Mouse (Mus musculus) intestine, postnatal 0 days (tissue): Measurements from ENCODE around the gene Zfp523. TPM values are rescaled to one million over a fixed set of nuclear protein-coding genes. Genes with fewer than 3 reads are reported as not detected.

Source experiments
- ATAC-seq: fragments of 200-750 bp; cut with Nextera tagmentation; 2 replicates; pipeline ENCODE4 v1.8.0; 2017; ENCODE audit warnings: mild to moderate bottlenecking, moderate TSS enrichment, moderate library complexity
- H3K27ac ChIP-seq: fragments of 300-500 bp; sonication (generic); 2 replicates; pipeline ENCODE4 v1.5.1; 2014; ENCODE audit warnings: mild to moderate bottlenecking, low read depth, low read length, moderate library complexity
- H3K27me3 ChIP-seq: fragments of 300-500 bp; sonication (generic); replicated peaks from 2 replicates; pipeline ENCODE4 v1.6.1; 2014; ENCODE audit warnings: low read length, mixed read lengths; ENCODE audit not compliant: control insufficient read depth, insufficient read depth
- H3K36me3 ChIP-seq: fragments of 300-500 bp; sonication (generic); 2 replicates; pipeline ENCODE4 v1.6.1; 2014; ENCODE audit warnings: mild to moderate bottlenecking, moderate library complexity; ENCODE audit not compliant: control insufficient read depth, insufficient read depth
- H3K4me1 ChIP-seq: fragments of 300-500 bp; sonication (generic); replicated peaks from 2 replicates; pipeline ENCODE4 v1.6.1; 2014; ENCODE audit warnings: antibody characterized with exemption, low read length, mixed read lengths; ENCODE audit not compliant: control insufficient read depth, insufficient read depth
- H3K4me2 ChIP-seq: fragments of 300-500 bp; sonication (generic); replicated peaks from 2 replicates; pipeline ENCODE4 v1.6.1; 2014; ENCODE audit warnings: low read depth, mild to moderate bottlenecking, moderate library complexity
- H3K4me3 ChIP-seq: fragments of 300-500 bp; sonication (generic); 2 replicates; pipeline ENCODE4 v1.5.1; 2014; ENCODE audit warnings: low read depth, low read length
- H3K9ac ChIP-seq: fragments of 300-500 bp; sonication (generic); 2 replicates; pipeline ENCODE4 v1.6.1; 2014; ENCODE audit warnings: mild to moderate bottlenecking, low read depth, low read length
- H3K9me3 ChIP-seq: fragments of 300-500 bp; sonication (generic); 2 replicates; pipeline ENCODE4 v1.6.1; 2016; ENCODE audit warnings: mixed run types; ENCODE audit not compliant: control insufficient read depth
- CTCF ChIP-seq: sonication (generic); IDR thresholded peaks from 2 replicates; pipeline ENCODE4 v1.5.1; 2016; ENCODE audit warnings: low read depth, mild to moderate bottlenecking, control low read depth, antibody characterized with exemption, moderate library complexity
- WGBS: fragments of 180-500 bp; shearing (Covaris S2); extraction: QIAGEN DNeasy Blood & Tissue Kit; methylation state at CpG from one replicate; pipeline ENCODE4 v1.1.7; 2014; 5-methylcytosine and 5-hydroxymethylcytosine counted together
- polyA plus RNA-seq: library from polyadenylated mRNA; unstranded; fragments of >200 nt; fragmentation: Nextera tagmentation; extraction: Ambion mirVana; gene quantifications from 2 replicates; pipeline ENCODE4 v1.2.1, GENCODE M21; 2015

The Zfp523 gene
- polyA plus RNA-seq, 1 experiment from 2014 or later: 11.6 TPM

DNA sequence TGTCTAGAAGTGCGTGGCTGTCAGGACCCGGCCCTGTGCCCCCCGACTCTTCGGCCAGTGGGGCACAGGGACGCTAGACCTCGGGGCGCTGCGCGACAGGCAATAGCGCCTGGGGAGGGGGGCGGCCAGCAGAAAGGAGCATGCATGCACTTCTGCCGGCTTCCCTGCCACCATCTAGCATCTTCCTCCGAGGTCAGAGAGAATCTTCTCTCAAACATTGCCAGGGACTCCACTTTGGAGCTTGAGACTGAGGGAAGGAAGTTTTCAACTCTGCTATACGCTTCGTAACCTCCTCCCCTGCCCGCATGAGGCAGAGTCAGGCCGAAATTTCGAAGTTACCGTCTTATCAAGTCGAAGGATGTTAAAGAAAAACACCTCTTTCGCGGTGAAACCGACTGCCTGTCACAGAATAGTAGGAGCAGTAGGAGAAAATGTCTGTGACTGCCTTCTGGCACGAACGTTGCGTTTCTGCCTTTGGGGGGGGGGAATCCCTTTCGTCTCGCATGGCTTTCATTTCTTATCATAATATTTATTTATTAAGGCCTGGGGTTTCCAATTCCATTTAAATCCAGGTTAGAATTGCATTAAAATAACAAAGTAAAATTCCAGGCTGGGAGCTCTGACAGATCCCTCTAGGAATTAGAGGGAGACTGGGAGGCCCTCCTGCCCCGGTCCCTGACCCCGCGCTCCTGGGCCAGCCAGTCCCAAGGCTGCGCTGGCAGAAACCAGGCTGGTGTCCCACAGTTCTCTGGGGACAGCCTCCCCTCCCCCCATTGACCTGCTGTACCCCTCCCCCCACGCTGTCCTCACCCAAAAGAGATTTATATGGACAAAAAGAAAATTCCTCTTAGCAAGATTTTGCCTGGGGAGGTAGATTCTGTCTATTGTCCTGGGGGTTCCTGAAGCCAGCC is 34.0 kb upstream of the Zfp523 start:
- WGBS: 5% methylated on average over 33 of the region's 33 CpGs
- H3K9ac ChIP-seq: peak overlapping the region; percentile 12; the same call in 1 of the 2 replicates

DNA sequence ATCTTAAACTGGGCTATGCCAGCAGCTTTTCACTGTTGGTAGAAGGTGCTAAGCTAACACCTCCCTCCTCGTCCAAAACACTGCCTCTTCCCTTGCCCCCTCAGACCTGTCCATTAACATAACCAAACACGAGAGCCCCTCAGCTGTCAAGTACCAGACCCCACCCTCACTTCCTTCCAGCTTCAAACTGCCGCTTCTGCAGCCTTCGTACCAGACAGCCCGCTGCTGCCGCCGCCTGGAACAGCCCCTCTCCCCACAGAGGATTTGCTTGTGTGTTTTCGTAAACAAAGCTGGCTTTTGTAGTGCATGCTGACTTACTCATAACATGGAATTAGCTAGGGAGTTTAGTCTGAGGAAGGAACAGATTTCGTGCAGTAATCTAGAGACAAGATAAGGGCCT is 33.2 kb upstream of the Zfp523 start:
- H3K4me1 ChIP-seq: no peaks in the 10 kb centered on the region; the same call in 1 of the 2 replicates
- H3K4me2 ChIP-seq: no peak overlapping the region
- WGBS: 11% methylated on average over 9 of the region's 9 CpGs
- no peak overlapping the region for H3K4me3 ChIP-seq
- no peak for TF ChIP-seq CTCF
- peaks cover 47% of the 10 kb centered on the region for H3K27me3 ChIP-seq
- H3K9ac ChIP-seq: no peak overlapping the region
- no peaks in the 10 kb centered on the region for H3K36me3 ChIP-seq
- ATAC-seq: no peak
- no peak overlapping the region for H3K27ac ChIP-seq
- H3K9me3 ChIP-seq: no peaks in the 10 kb centered on the region

More for the DNA sequence above, 34.0 kb upstream of the Zfp523 start:
- no peak for ATAC-seq
- H3K4me2 ChIP-seq: peak overlapping the region; percentile 98
- H3K27ac ChIP-seq: no peak overlapping the region
- H3K27me3 ChIP-seq: peaks cover 47% of the 10 kb centered on the region
- H3K36me3 ChIP-seq: no peaks in the 10 kb centered on the region
- H3K9me3 ChIP-seq: no peaks in the 10 kb centered on the region
- no peak for TF ChIP-seq CTCF
- peak overlapping the region; percentile 62 for H3K4me3 ChIP-seq
- H3K4me1 ChIP-seq: no peaks in the 10 kb centered on the region; the same call in 1 of the 2 replicates

DNA sequence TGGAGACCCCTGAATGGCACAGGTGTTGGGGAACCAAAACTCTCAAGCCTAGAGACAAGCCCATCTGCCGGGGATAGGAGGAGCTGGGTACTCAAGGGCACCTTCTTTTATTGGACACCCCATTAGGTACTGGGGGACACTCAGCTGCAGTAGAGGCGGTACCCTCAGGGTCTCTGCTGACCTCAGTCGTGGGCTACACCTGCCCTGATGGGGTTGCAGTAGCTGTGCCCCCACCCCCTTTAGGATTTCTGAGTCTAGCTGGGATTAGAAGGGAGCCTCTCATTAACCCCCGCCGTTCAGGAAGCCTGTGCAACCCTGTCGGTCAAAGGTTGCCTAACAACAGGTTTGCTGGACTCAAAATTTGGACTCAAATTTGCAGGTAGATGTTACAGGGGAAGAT is 32.7 kb upstream of the Zfp523 start:
- 20% methylated on average over 6 of the region's 6 CpGs for WGBS
- TF ChIP-seq CTCF: no peak
- H3K27ac ChIP-seq: no peak overlapping the region
- no peaks in the 10 kb centered on the region; the same call in 1 of the 2 replicates for H3K4me1 ChIP-seq
- no peak for ATAC-seq
- H3K36me3 ChIP-seq: no peaks in the 10 kb centered on the region
- H3K4me3 ChIP-seq: no peak overlapping the region
- no peak overlapping the region for H3K9ac ChIP-seq
- H3K27me3 ChIP-seq: peaks cover 47% of the 10 kb centered on the region
- H3K9me3 ChIP-seq: no peaks in the 10 kb centered on the region
- H3K4me2 ChIP-seq: no peak overlapping the region

DNA sequence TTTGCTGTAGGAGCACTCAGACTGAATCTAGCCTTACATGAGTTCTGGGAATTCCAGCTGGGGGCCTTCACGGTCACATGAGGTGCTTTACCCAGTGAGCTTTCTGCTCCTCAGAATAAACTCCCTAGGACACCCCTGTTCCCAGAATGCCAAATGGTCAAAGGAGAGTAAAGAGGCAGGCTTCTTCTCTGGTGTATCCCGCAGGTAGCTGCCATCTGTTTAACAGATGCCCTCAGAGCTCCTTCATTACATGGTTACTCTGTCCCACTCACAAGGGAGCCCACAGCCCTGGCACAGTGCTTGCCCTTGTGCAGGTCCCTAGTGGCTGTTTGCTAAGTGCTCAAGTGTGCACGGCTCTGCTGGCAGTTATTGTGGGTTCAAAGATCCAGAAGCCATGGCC is 28.6 kb upstream of the Zfp523 start:
- Histone ChIP-seq H3K4me2 (no peak overlapping the region), H3K4me1 (no peaks in the 10 kb centered on the region), H3K36me3 (no peaks in the 10 kb centered on the region), H3K4me3 (no peak overlapping the region), H3K27me3 (peaks cover 13% of the 10 kb centered on the region; the same call in 1 of the 2 replicates), H3K27ac (no peak overlapping the region), H3K9me3 (no peaks in the 10 kb centered on the region), H3K9ac (no peak overlapping the region)
- no peak for TF ChIP-seq CTCF
- 78% methylated on average over 3 of the region's 3 CpGs for WGBS
- ATAC-seq: no peak

DNA sequence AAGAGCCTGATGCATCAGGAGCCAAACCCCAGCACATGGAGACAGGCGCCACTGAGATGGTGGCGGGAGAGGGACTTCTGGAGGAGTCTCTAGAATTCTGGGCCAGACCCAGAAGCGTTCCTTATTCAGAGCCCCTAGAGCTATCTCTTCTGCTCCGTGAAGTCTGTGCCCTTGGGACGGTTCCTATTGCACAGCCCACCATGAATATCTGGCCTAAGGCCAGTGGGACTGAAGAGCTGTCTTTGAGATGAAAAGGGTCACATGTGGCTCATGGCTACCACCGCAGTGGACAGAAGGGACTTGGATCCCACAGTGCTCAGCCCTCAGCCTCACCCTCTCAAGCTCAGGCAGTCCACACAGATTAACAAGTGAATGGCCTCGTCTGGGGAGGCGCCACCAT is 27.2 kb upstream of the Zfp523 start:
- no peak for TF ChIP-seq CTCF
- 74% methylated on average over 8 of the region's 8 CpGs for WGBS
- H3K4me3 ChIP-seq: no peak overlapping the region

DNA sequence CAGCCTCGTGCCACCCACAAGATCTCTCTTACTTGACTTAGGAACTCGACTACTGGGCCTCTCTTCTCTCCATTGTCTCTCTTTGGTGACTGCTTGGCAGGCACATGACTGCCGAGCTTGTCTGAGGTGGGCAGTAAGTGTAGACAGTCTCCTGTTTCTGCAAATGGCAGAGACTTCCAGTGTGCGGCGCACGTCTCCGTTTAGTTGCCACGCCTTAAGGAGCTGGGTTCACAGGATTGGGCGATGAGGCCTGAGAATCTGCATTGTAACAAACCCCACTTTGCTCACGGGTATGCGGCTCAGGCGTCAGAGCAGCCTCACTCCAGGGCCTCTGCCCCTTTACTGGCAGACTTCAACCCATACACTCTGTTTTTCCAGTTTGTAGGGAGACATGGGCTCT is 26.5 kb upstream of the Zfp523 start:
- no peak for ATAC-seq
- Histone ChIP-seq H3K9me3 (no peaks in the 10 kb centered on the region), H3K36me3 (no peaks in the 10 kb centered on the region), H3K27me3 (no peaks in the 10 kb centered on the region), H3K27ac (no peak overlapping the region), H3K4me3 (no peak overlapping the region), H3K4me1 (no peaks in the 10 kb centered on the region), H3K9ac (no peak overlapping the region), H3K4me2 (no peak overlapping the region)
- WGBS: 79% methylated on average over 12 of the region's 12 CpGs
- TF ChIP-seq CTCF: no peak

More for the DNA sequence above, 27.2 kb upstream of the Zfp523 start:
- no peak overlapping the region for H3K9ac ChIP-seq
- peaks cover 3% of the 10 kb centered on the region; the same call in 1 of the 2 replicates for H3K27me3 ChIP-seq
- ATAC-seq: no peak
- no peaks in the 10 kb centered on the region for H3K36me3 ChIP-seq
- H3K27ac ChIP-seq: no peak overlapping the region
- no peaks in the 10 kb centered on the region for H3K4me1 ChIP-seq
- H3K4me2 ChIP-seq: no peak overlapping the region
- no peaks in the 10 kb centered on the region for H3K9me3 ChIP-seq
